Mouse (Mus musculus) bone marrow macrophage, adult 2 months (primary cell): ENCODE measurements around the gene Ppih. TPM values are rescaled to one million over a fixed set of nuclear protein-coding genes. Genes with fewer than 3 reads are reported as not detected.

Source experiments
- H3K27ac ChIP-seq: 2 replicates; pipeline ENCODE4 v1.5.1; 2012; ENCODE audit warnings: low read depth, low read length; ENCODE audit not compliant: insufficient read depth
- H3K4me1 ChIP-seq: 2 replicates; pipeline ENCODE4 v1.6.1; 2012; ENCODE audit warnings: low read length; ENCODE audit not compliant: control insufficient read depth, insufficient read depth
- H3K4me3 ChIP-seq: 2 replicates; pipeline ENCODE4 v1.5.1; 2012; ENCODE audit warnings: mild to moderate bottlenecking, low read length, moderate library complexity; ENCODE audit not compliant: insufficient read depth
- CTCF ChIP-seq: IDR thresholded peaks from 2 replicates; pipeline ENCODE4 v1.5.1; 2012; ENCODE audit warnings: low read depth, mild to moderate bottlenecking, low read length, moderate library complexity
- POLR2A ChIP-seq: IDR thresholded peaks from 2 replicates; pipeline ENCODE4 v1.6.1; 2012; ENCODE audit warnings: mild to moderate bottlenecking, low read depth, low read length, borderline replicate concordance
- polyA plus RNA-seq: library from polyadenylated mRNA; stranded (reverse); fragments of >200 nt; gene quantifications from 2 replicates; pipeline ENCODE4 v1.2.4, GENCODE M21; 2012; ENCODE audit not compliant: missing spikeins, insufficient read depth, insufficient read length

Ppih gene
- 31.6 and 33.3 TPM in 2 replicates for polyA plus RNA-seq

- no peak for TF ChIP-seq CTCF
- TF ChIP-seq POLR2A, result no peak
- H3K4me1 ChIP-seq, result peaks cover 9% of the 10 kb centered on the region
- H3K27ac ChIP-seq, result peak within 1 kb of the TSS; percentile 64
- peak within 1 kb of the TSS; percentile 75 for H3K4me3 ChIP-seq
Observed at GRCm38 (mm10) chr4:119320131-119320830, at the start of gene Ppih. Gene Ppih, minus strand, starts transcription at chr4:119320546.

- H3K27ac ChIP-seq, result no peak overlapping the region
- no peak overlapping the region for H3K4me3 ChIP-seq
- H3K4me1 ChIP-seq, result peaks cover 11% of the 10 kb centered on the region
- TF ChIP-seq POLR2A, result no peak
Observed at GRCm38 (mm10) chr4:119369460-119369859, 49.1 kb upstream of the Ppih start.

GRCm38 (mm10) chr4:119366758-119367526, 46.6 kb upstream of the Ppih start:
- TF ChIP-seq CTCF (no peak), POLR2A (no peak)
- H3K27ac ChIP-seq, result no peak overlapping the region
- peaks cover 11% of the 10 kb centered on the region for H3K4me1 ChIP-seq
- no peak overlapping the region for H3K4me3 ChIP-seq

DNA sequence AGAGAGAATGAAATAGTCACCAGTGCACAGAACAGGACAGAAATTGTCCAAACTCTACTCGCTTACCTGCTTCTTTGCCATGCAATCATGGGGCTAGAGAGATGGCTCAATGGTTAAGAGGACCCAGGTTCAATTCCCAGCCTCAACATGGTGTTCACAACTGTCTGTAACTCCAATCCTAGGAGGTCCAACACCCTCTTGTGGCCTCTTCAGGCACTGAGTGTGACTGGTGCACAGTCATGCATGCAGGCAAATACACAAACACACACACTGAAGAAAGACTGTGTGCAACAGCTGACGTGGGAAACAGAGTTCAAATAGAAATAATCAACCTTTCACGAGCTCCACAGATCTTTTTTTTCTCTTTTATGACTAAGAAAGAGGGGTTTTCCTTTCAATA, 41.9 kb upstream of the Ppih start:
- Histone ChIP-seq H3K27ac (no peak overlapping the region), H3K4me3 (no peak overlapping the region), H3K4me1 (peaks cover 11% of the 10 kb centered on the region)
- no peak for TF ChIP-seq POLR2A
- no peak for TF ChIP-seq CTCF

- Histone ChIP-seq H3K4me1 (no peaks in the 10 kb centered on the region), H3K4me3 (no peak overlapping the region), H3K27ac (no peak overlapping the region)
- no peak for TF ChIP-seq CTCF
- no peak for TF ChIP-seq POLR2A
Observed at GRCm38 (mm10) chr4:119359196-119359971, 39.0 kb upstream of the Ppih start.

DNA sequence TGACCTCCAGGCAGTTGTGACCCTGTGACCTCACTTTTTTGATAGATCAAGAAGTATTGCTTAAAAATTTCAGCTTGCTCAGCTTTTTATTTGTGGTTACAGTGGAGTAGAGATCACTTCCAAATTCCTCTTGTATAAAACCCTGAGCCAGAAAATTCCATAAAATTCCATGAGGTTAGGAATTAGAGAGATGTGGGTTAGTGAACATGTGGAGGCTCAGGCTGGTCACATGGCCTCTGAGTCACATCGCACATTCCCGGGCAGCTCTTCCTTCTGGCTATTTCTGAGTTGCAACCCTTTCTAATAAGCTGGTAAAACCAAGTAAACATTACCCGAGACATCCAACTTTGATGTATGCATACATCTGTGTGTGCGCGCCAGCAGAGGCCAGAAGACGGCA, 25.2 kb upstream of the Ppih start:
- Histone ChIP-seq H3K4me3 (no peak overlapping the region), H3K4me1 (no peaks in the 10 kb centered on the region), H3K27ac (no peak overlapping the region)
- TF ChIP-seq POLR2A, result no peak
- TF ChIP-seq CTCF, result no peak

DNA sequence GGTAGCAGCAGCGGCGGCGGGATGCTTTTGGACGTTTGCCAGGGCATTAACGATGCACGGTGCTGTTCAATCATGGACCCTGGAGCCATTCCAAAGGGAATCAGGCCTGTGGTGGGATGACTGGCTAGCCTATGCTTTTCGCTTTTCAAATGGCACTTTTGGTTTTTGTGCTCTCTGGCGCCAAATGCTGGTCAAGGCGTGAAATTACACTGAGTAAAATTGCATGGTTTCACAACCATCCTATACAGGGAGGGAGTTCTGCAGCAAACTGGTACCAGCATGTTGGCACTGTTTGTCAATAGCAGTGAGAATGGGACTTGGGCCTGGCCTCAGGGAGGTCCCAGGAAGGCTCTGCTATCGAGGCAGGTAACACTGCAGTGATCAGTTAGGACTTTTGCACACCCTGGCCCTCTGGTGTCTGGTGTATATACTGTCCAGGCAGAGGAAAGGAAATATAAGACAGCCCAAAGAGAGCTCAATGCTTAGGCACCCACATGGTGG, 18.6 kb upstream of the Ppih start:
- no peak overlapping the region for H3K4me3 ChIP-seq
- peak; percentile 58 for TF ChIP-seq CTCF
- TF ChIP-seq POLR2A, result no peak
- H3K4me1 ChIP-seq, result no peaks in the 10 kb centered on the region
- no peak overlapping the region for H3K27ac ChIP-seq

DNA sequence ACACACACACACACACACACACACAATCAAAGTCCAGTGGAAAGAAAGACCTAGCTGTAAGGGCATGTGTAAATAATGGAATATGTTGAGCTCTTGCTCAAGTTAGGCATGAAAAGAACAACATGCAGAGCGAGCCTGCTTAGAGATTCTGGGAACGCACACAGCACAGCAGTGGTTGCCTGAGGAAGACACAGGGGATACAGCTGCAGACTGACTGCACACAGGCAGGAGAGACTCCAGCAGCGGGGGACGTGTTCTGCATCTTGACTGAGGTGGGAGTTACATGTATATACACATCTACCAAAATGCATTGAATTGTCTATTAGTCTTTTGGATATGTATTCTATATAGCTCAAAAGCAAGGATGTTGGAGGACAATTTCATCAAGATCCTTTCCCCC, 18.1 kb upstream of the Ppih start:
- H3K4me3 ChIP-seq, result no peak overlapping the region
- H3K27ac ChIP-seq, result no peak overlapping the region
- H3K4me1 ChIP-seq, result no peaks in the 10 kb centered on the region
- TF ChIP-seq CTCF (no peak), POLR2A (no peak)

DNA sequence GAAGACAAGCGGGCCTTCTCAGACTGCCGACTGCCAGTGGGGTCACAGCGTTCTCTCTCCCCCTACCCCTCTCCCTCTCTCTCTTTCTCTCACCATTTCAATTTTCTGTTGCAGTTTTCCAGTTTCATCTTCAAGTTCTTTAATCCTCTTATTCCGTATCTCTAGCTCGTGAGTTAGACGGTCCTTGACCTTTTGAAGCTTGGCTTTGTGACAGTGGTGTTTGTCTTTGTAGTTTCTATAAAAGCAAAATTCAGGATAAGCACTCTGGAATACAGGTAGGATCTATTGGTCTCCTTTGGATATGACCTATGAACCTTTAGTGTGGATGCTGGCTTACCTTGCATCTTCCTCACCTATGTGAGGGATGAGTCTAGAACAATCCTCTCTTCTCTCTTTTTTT, 13.1 kb upstream of the Ppih start:
- no peak overlapping the region for H3K27ac ChIP-seq
- no peak overlapping the region for H3K4me3 ChIP-seq
- no peak for TF ChIP-seq CTCF
- TF ChIP-seq POLR2A, result no peak
- peaks cover 7% of the 10 kb centered on the region for H3K4me1 ChIP-seq
